Mouse (Mus musculus): ENCODE measurements around the gene Med13l. TPM values are rescaled to one million over a fixed set of nuclear protein-coding genes. Genes with fewer than 3 reads are reported as not detected.

The Med13l gene
- polyA plus RNA-seq, 1 experiment from 2014 or later: 18.6 TPM

GRCm38 (mm10) chr5:118812947-118813401 lies 252.5 kb downstream of the Med13l start:
- Histone ChIP-seq H3K27me3 (ENCODE audit: control insufficient read depth, insufficient read depth, low read length) (no peaks in the 10 kb centered on the region), H3K9ac (replicated peaks; ENCODE audit: low read depth, low read length) (no peak overlapping the region), H3K27ac (ENCODE audit: low read depth, low read length) (no peak overlapping the region), H3K4me1 (ENCODE audit: control insufficient read depth, insufficient read depth, low read length) (no peaks in the 10 kb centered on the region), H3K4me3 (ENCODE audit: low read depth, low read length) (no peak overlapping the region), H3K9me3 (ENCODE audit: control insufficient read depth, low read length) (no peaks in the 10 kb centered on the region), H3K4me2 (ENCODE audit: low read depth, low read length) (no peak overlapping the region), H3K36me3 (ENCODE audit: control insufficient read depth, insufficient read depth, low read length) (no peaks in the 10 kb centered on the region)
- 73% methylated on average over 7 of the region's 7 CpGs for WGBS
- no peak for ATAC-seq (ENCODE audit: low read depth)

DNA sequence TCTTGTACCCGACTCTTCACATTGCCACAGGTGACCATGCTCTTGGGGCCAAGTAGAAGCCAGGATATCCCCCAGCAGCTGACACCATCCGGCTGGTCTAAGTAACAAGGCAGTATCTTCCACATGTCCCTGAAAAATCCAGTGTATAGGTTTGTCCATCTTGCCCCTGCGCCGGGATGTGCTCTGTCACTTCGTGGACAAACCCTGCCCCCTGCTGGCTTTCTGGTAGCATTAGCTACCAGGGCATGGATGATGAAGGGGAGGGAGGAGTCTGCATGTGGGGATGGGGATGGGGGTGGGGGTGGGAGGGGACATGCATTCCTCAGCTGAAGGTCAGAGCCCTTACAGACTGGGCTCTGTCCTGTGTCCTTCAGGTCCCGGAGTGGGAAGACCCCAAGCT lies 253.6 kb downstream of the Med13l start:
- Histone ChIP-seq H3K4me1 (ENCODE audit: control insufficient read depth, insufficient read depth, low read length) (no peaks in the 10 kb centered on the region), H3K36me3 (ENCODE audit: control insufficient read depth, insufficient read depth, low read length) (no peaks in the 10 kb centered on the region), H3K27me3 (ENCODE audit: control insufficient read depth, insufficient read depth, low read length) (no peaks in the 10 kb centered on the region), H3K4me3 (ENCODE audit: low read depth, low read length) (no peak overlapping the region), H3K27ac (ENCODE audit: low read depth, low read length) (no peak overlapping the region), H3K9me3 (ENCODE audit: control insufficient read depth, low read length) (no peaks in the 10 kb centered on the region), H3K4me2 (ENCODE audit: low read depth, low read length) (no peak overlapping the region), H3K9ac (replicated peaks; ENCODE audit: low read depth, low read length) (no peak overlapping the region)
- 57% methylated on average over 6 of the region's 6 CpGs for WGBS
- ATAC-seq (ENCODE audit: low read depth): no peak

Data from neural tube, embryonic 14.5 days (tissue).